Mouse (Mus musculus) ES-Bruce4 (cell line): ENCODE measurements at regions not wholly inside any gene's neighbourhood (a gene's known extent, or its start where the extent isn't known, plus 50 kb on each side); places are given as distances from the start of the nearest gene placed in this dataset.

Experiments used
- CTCF ChIP-seq: IDR thresholded peaks from one replicate; pipeline ENCODE4 v1.8.1; 2011; ENCODE audit warnings: low read depth, low read length
- EP300 ChIP-seq: IDR thresholded peaks from 2 replicates; pipeline ENCODE4 v1.6.1; 2011; ENCODE audit warnings: low read depth, low read length; ENCODE audit not compliant: insufficient read depth
- POLR2A ChIP-seq: IDR thresholded peaks from one replicate; pipeline ENCODE4 v1.8.1; 2011; ENCODE audit warnings: low read length; ENCODE audit not compliant: insufficient read depth

DNA sequence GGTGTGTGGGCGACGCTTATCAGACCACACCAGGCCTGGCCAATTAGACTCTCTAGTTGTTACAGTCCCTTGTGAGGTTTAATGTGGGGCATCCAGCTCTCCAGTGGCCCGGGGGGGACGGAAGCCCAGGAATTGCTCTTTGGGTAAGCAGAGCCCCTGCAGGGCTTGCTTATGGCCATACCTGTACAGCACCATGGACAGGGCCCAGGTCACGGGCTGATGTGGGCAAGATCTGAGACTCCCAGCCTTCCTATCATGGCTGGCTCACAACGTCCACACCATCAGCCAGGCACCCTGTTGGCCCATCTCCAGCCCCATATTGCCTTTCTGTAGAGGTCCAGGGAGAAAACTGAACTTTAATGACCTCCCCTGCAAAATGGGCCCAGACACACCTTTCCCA is 111.7 kb upstream of the Unc5b start:
- TF ChIP-seq EP300 (no peak), CTCF (no peak), POLR2A (no peak)
